Mouse (Mus musculus) forebrain, postnatal 0 days (tissue): ENCODE measurements around the gene Adam12. TPM values are rescaled to one million over a fixed set of nuclear protein-coding genes. Genes with fewer than 3 reads are reported as not detected.

Source experiments
- ATAC-seq: fragments of 200-750 bp; cut with Nextera tagmentation; 2 replicates; pipeline ENCODE4 v1.8.0; 2017; ENCODE audit warnings: mild to moderate bottlenecking, moderate library complexity
- DNase-seq: peaks from one replicate; pipeline ENCODE4 v3.0.0-alpha.2; 2015
- H3K27ac ChIP-seq: fragments of 300-500 bp; sonication (generic); 2 replicates; pipeline ENCODE4 v1.5.1; 2014; ENCODE audit warnings: low read depth, mild to moderate bottlenecking, antibody characterized with exemption, low read length, moderate library complexity, mixed read lengths
- H3K27me3 ChIP-seq: fragments of 300-500 bp; sonication (generic); 2 replicates; pipeline ENCODE4 v1.6.1; 2014; ENCODE audit warnings: mild to moderate bottlenecking, low read length, mixed read lengths; ENCODE audit not compliant: insufficient read depth
- H3K36me3 ChIP-seq: fragments of 300-500 bp; sonication (generic); 2 replicates; pipeline ENCODE4 v1.6.1; 2014; ENCODE audit warnings: mild to moderate bottlenecking, moderate library complexity; ENCODE audit not compliant: insufficient read depth
- H3K4me1 ChIP-seq: fragments of 300-500 bp; sonication (generic); 2 replicates; pipeline ENCODE4 v1.6.1; 2014; ENCODE audit warnings: antibody characterized with exemption; ENCODE audit not compliant: insufficient read depth
- H3K4me2 ChIP-seq: fragments of 300-500 bp; sonication (generic); 2 replicates; pipeline ENCODE4 v1.6.1; 2014; ENCODE audit warnings: low read depth, mild to moderate bottlenecking, moderate library complexity
- H3K4me3 ChIP-seq: fragments of 300-500 bp; sonication (generic); 2 replicates; pipeline ENCODE4 v1.5.1; 2014; ENCODE audit warnings: low read depth, low read length, mixed read lengths
- H3K9ac ChIP-seq: fragments of 300-500 bp; sonication (generic); 2 replicates; pipeline ENCODE4 v1.6.1; 2014; ENCODE audit warnings: mild to moderate bottlenecking
- H3K9me3 ChIP-seq: fragments of 300-500 bp; sonication (generic); 2 replicates; pipeline ENCODE4 v1.6.1; 2016; ENCODE audit warnings: low read length
- CTCF ChIP-seq: sonication (generic); IDR thresholded peaks from 2 replicates; pipeline ENCODE4 v1.5.1; 2016; ENCODE audit warnings: antibody characterized with exemption, control low read depth, low read depth
- WGBS: fragments of 180-500 bp; shearing (Covaris S2); extraction: QIAGEN DNeasy Blood & Tissue Kit; methylation state at CpG from one replicate; pipeline ENCODE4 v1.1.7; 2014; 5-methylcytosine and 5-hydroxymethylcytosine counted together
- polyA plus RNA-seq: library from polyadenylated mRNA; unstranded; fragments of >200 nt; fragmentation: Nextera tagmentation; extraction: Ambion mirVana; gene quantifications from 2 replicates; pipeline ENCODE4 v1.2.1, GENCODE M21; 2015
- total RNA-seq: library from RNA; depleted of rRNA; stranded (reverse); fragments of >200 nt; gene quantifications from 2 replicates; pipeline ENCODE4 v1.2.3, GENCODE M21; 2014

The Adam12 gene
- total and polyA plus RNA-seq, 2 experiments from 2014 or later, result 1.9 to 13.3 TPM

- Histone ChIP-seq H3K27ac (no peak overlapping the region), H3K4me1 (no peaks in the 10 kb centered on the region), H3K4me3 (no peak overlapping the region), H3K4me2 (no peak overlapping the region), H3K9ac (no peak overlapping the region), H3K9me3 (no peaks in the 10 kb centered on the region), H3K27me3 (no peaks in the 10 kb centered on the region), H3K36me3 (no peaks in the 10 kb centered on the region)
- DNase-seq (no peak), ATAC-seq (no peak)
- no peak for TF ChIP-seq CTCF
- 90% methylated on average over 5 of the region's 5 CpGs for WGBS
Observed at GRCm38 (mm10) chr7:134073011-134073410, 158.9 kb downstream of the Adam12 start.

GRCm38 (mm10) chr7:134071153-134071885, 160.6 kb downstream of the Adam12 start:
- ATAC-seq (no peak), DNase-seq (no peak)
- no peak overlapping the region for H3K4me2 ChIP-seq
- no peaks in the 10 kb centered on the region for H3K9me3 ChIP-seq
- WGBS, result 77% methylated on average over 11 of the region's 11 CpGs
- no peak overlapping the region for H3K27ac ChIP-seq
- H3K4me3 ChIP-seq, result no peak overlapping the region
- no peak overlapping the region for H3K9ac ChIP-seq
- TF ChIP-seq CTCF, result no peak
- no peaks in the 10 kb centered on the region for H3K36me3 ChIP-seq
- H3K27me3 ChIP-seq, result no peaks in the 10 kb centered on the region
- no peaks in the 10 kb centered on the region for H3K4me1 ChIP-seq

GRCm38 (mm10) chr7:134062629-134063028, 169.3 kb downstream of the Adam12 start:
- Histone ChIP-seq H3K4me3 (no peak overlapping the region), H3K27me3 (no peaks in the 10 kb centered on the region)

GRCm38 (mm10) chr7:134052486-134052885, 179.5 kb downstream of the Adam12 start:
- 64% methylated on average over 2 of the region's 2 CpGs for WGBS
- no peak for DNase-seq
- Histone ChIP-seq H3K9ac (no peak overlapping the region), H3K36me3 (no peaks in the 10 kb centered on the region), H3K4me3 (no peak overlapping the region), H3K9me3 (no peaks in the 10 kb centered on the region), H3K4me1 (no peaks in the 10 kb centered on the region), H3K4me2 (no peak overlapping the region), H3K27ac (no peak overlapping the region), H3K27me3 (no peaks in the 10 kb centered on the region)
- no peak for TF ChIP-seq CTCF
- no peak for ATAC-seq

More at GRCm38 (mm10) chr7:134062629-134063028, 169.3 kb downstream of the Adam12 start:
- 89% methylated on average over 4 of the region's 4 CpGs for WGBS
- Histone ChIP-seq H3K27ac (no peak overlapping the region), H3K9ac (no peak overlapping the region), H3K4me2 (no peak overlapping the region), H3K9me3 (no peaks in the 10 kb centered on the region), H3K4me1 (no peaks in the 10 kb centered on the region), H3K36me3 (no peaks in the 10 kb centered on the region)
- TF ChIP-seq CTCF, result no peak
- DNase-seq (no peak), ATAC-seq (no peak)

- Histone ChIP-seq H3K9me3 (no peaks in the 10 kb centered on the region), H3K4me2 (no peak overlapping the region), H3K27me3 (no peaks in the 10 kb centered on the region), H3K27ac (no peak overlapping the region), H3K4me3 (no peak overlapping the region), H3K36me3 (no peaks in the 10 kb centered on the region), H3K9ac (no peak overlapping the region), H3K4me1 (no peaks in the 10 kb centered on the region)
- WGBS, result 58% methylated on average over 1 of the region's 1 CpGs
- ATAC-seq (no peak), DNase-seq (no peak)
- no peak for TF ChIP-seq CTCF
Observed at GRCm38 (mm10) chr7:134050371-134050770, 181.6 kb downstream of the Adam12 start.

- WGBS, result 94% methylated on average over 3 of the region's 3 CpGs
- Histone ChIP-seq H3K27me3 (no peaks in the 10 kb centered on the region), H3K4me1 (no peaks in the 10 kb centered on the region), H3K27ac (no peak overlapping the region), H3K9me3 (no peaks in the 10 kb centered on the region), H3K9ac (no peak overlapping the region), H3K4me2 (no peak overlapping the region), H3K36me3 (no peaks in the 10 kb centered on the region), H3K4me3 (no peak overlapping the region)
- no peak for ATAC-seq
- no peak for DNase-seq
- no peak for TF ChIP-seq CTCF
Observed at GRCm38 (mm10) chr7:134046376-134046775, 185.6 kb downstream of the Adam12 start.

GRCm38 (mm10) chr7:134043576-134043975, 188.4 kb downstream of the Adam12 start:
- TF ChIP-seq CTCF, result no peak
- DNase-seq (no peak), ATAC-seq (no peak)
- Histone ChIP-seq H3K4me2 (no peak overlapping the region), H3K36me3 (no peaks in the 10 kb centered on the region), H3K4me3 (no peak overlapping the region), H3K9ac (no peak overlapping the region), H3K9me3 (no peaks in the 10 kb centered on the region), H3K4me1 (no peaks in the 10 kb centered on the region), H3K27ac (no peak overlapping the region), H3K27me3 (no peaks in the 10 kb centered on the region)
